Mouse (Mus musculus) cerebellum, adult 9-10 months (tissue): Measurements from ENCODE around the gene Gabbr2.
"Not testable (repeated sequence)": the region's sequence is repeated elsewhere in the genome, so short reads cannot be mapped to it uniquely, and the experiment has no call there.

Source experiments
- DNase-seq: peaks from one replicate; pipeline ENCODE4 v3.0.0; 2022

Gene Gabbr2

DNA sequence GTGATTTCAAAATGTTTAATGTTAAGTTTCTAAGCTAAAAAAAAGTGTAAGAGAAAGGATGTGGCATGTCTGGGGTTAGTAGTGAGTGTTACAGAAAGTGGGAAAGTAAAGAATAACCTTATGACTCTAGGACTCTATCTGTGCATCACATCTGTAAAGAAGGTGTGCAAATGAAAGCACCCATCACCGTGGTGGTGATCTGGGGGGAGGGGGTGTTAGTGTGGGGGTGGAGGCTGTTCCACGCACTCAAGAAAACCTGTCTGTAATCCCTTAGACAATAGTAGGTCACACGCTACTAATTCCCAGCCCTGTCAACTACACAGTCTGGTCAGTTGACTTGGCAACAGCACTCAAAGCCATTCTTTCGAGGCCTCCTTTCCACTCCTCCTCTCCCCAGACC lies 350.4 kb downstream of the Gabbr2 start:
- no peak for DNase-seq

GRCm38 (mm10) chr4:46639866-46640265 lies 351.8 kb downstream of the Gabbr2 start:
- DNase-seq, result no peak

GRCm38 (mm10) chr4:46637250-46637649 lies 354.4 kb downstream of the Gabbr2 start:
- not testable (repeated sequence) for DNase-seq

DNA sequence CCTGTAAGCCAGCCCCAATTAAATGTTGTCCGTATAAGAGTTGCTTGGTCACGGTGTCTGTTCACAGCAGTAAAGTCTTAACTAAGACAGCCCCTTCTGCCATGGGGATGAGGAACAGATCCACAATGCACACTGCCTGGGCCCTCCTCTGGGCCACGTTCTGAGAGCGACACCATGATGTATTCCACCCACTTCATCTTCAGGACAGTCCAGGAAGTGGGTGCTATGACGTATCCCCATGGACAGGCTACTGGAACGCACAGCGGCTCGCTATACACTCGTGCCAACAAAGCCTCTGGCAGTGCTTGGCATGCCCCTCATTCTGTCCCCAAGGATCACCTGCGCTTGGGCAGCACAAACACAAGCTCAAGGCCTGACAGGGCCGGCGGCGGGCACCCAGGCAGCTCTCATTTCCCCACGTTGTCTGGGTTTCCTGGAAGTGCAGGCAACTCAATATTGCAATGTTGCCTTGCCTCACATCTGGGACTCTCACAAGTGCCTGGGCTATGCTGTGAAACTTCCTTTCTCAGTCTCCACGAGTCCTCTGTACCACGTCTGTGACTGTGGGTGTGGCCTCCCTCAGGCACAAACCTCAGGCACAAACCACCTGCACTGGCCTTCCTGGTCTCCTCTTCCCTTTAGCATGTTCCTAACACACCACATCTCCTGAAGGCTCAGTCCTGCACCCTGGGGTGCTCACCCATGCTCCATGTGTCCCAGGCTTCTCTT lies 355.8 kb downstream of the Gabbr2 start:
- no peak for DNase-seq

GRCm38 (mm10) chr4:46634881-46635280 lies 356.8 kb downstream of the Gabbr2 start:
- no peak for DNase-seq

- not testable (repeated sequence) for DNase-seq
Observed at GRCm38 (mm10) chr4:46633565-46633964, 358.1 kb downstream of the Gabbr2 start.

- no peak for DNase-seq
Observed at GRCm38 (mm10) chr4:46632465-46632864, 359.2 kb downstream of the Gabbr2 start.

DNA sequence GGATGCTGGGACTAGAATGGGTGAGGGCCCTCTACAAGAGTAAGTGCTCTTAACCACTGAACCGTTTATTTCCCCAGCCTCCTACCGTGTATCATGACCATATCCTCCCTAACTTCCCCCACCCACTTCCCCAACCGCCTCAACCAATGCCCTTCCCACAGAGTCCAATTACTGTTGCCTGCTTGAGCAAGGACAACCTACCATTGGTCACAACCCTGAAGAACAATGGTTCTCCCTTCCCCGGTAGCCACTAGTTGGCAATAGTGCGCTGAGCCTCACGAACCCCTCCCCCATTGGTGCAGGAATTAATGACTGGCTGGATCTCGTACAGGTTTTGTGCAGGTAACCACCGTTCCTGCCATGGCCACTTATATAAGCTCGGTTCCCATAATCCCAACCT lies 361.3 kb downstream of the Gabbr2 start:
- no peak for DNase-seq

GRCm38 (mm10) chr4:46628873-46629272 lies 362.8 kb downstream of the Gabbr2 start:
- no peak for DNase-seq

GRCm38 (mm10) chr4:46628081-46628480 lies 363.6 kb downstream of the Gabbr2 start:
- DNase-seq, result no peak

DNA sequence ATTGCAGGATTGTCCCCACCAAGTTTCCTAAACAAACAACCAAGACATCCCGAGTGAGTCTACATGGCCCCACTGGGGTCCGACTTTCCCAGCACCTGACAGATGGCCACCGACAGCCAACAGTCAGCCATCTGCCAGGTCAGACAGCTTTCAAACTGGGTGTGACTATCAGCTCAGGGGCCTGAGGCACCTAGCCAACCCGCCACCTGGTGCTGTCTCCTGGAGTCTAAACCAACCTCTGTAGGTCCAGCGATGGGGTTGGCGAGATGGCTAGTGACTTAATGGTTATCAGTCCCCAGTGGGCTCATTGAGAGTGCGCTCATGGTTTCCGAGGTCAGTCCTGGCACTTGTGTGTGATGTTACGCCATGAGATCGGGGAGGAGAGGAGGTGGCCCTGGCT lies 366.6 kb downstream of the Gabbr2 start:
- DNase-seq, result peak; percentile 91

DNA sequence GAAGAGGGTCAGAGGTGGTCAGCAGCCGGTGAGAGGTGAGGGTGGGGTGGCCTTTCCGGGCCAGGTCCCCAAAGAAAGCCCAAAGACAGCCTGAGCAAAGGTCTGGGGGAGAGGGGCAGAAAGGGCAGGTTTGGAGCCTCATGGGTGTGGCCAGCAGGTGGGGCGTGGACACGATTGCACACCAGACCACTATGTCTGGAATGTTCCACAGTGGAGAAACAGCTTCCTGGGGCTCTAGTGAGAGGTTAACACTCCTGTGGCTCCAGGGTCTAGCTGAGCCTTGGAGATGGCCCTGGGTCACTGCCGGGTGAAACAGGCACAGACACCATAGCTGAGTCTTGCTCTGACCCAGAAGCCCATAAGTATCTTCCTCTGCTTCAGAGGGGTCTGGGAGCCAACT lies 368.7 kb downstream of the Gabbr2 start:
- DNase-seq, result no peak

DNA sequence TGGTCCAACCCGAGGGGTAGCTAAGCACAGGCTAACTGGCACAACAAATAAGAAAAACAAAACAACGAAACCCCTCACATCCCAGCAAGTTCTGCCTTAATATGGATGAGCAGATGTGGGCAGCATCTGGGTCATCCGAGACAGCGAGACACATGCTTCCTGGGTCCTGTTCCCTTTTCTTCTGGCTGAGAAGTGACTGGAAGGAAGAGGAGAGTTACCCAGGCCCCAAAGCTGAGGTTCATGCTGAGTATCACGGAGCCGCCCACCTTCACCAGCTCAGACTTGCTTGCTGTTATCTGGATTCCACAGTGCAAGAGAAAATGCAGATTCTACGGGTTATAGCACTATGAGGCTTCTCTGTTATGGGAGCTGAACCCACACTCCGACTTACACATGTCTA lies 370.7 kb downstream of the Gabbr2 start:
- DNase-seq, result no peak

GRCm38 (mm10) chr4:46620330-46620729 lies 371.3 kb downstream of the Gabbr2 start:
- DNase-seq, result peak; percentile 48

DNA sequence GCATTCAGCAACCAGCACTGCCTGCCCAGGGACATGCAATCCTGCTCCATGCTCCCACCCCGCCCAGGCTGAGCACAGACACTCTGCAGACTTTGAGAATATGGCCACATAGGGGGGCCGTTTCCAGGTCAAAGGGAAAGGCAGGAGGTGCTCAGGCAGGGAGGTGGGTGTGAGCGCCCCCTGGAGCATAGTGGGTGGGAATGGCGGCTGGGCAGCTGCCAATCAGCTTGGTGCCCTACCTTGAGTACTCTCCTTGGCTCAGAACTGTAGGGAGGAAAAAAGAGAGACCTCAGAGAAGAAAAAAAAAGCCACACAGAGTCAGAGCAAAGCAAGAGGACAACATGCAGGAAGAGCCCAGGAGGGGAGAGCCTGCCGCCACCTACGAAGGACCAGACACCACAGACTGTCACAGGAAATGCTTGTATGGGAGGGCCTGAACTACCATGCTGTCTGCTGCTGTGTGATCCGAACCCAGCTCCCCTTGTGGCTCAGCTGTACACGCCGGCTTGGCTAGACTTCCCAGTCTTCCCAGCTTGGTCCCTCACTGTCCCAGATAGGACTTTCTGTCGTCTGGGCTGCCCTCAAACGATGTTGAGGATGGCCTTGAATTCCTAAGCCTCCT lies 373.4 kb downstream of the Gabbr2 start:
- no peak for DNase-seq

DNA sequence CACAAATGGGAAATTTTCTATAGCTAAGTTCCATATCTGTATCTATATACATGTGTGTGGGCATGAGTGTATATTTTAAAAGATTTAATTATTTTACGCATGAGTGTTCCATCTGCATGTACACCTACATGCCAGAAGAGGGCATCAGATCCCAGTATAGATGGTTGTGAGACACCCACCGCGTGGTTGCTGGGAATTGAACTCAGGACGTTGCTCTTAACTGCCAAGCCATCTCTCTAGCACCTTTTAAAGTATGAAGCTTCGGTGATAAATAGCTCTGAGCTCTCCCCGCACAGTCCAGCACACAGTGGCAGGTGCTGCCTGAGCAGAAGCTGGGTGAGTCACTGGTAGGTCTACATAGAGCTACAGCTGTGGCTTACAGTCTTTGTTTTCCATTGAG lies 374.3 kb downstream of the Gabbr2 start:
- DNase-seq, result no peak

DNA sequence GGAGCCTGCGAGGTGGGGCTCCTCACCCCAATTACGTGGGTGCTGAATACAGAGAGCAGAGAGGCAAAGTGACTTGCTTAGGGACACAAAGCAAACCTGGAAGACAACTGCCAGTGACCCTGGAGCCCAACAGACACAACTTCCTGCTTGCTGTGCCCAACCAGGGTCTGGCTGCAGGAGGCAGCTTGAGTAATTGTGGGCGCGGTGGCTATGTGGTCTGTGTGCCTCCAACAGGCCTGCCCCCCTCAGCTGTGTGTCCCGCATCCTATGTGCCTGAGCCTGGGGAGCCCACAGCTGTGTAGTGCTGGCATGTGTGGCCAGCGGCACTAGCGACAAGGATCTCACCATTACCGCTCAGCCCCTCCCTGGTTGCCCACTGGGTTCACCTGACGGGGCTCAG lies 377.0 kb downstream of the Gabbr2 start:
- DNase-seq, result no peak

- no peak for DNase-seq
Observed at GRCm38 (mm10) chr4:46613618-46614017, 378.1 kb downstream of the Gabbr2 start.
